Mouse (Mus musculus): ENCODE results near the gene Dcx.

Dcx gene

GRCm38 (mm10) chrX:143932958-143933357 is at the start of gene Dcx:
TSS of gene Dcx (minus strand) at chrX:143933311.
- DNase-seq (ENCODE audit: low spot score), result no peak

- DNase-seq (ENCODE audit: low spot score), result no peak
Measured at GRCm38 (mm10) chrX:143966249-143966648, 33.1 kb upstream of the Dcx start.

- no peak for DNase-seq (ENCODE audit: low spot score)
Measured at GRCm38 (mm10) chrX:143933671-143934070, 560 bp upstream of the Dcx start.

- no peak for DNase-seq (ENCODE audit: low spot score)
Measured at GRCm38 (mm10) chrX:143932530-143932929, 581 bp downstream of the Dcx start.

GRCm38 (mm10) chrX:143931400-143932185 is 1.5 kb downstream of the Dcx start:
- DNase-seq (ENCODE audit: low spot score), result no peak

- no peak for DNase-seq (ENCODE audit: low spot score)
Measured at GRCm38 (mm10) chrX:143922070-143922469, 11.0 kb downstream of the Dcx start.

- DNase-seq (ENCODE audit: low spot score), result no peak
Measured at GRCm38 (mm10) chrX:143906699-143907471, 26.2 kb downstream of the Dcx start.

- no peak for DNase-seq (ENCODE audit: low spot score)
Measured at GRCm38 (mm10) chrX:143904689-143905088, 28.4 kb downstream of the Dcx start.

GRCm38 (mm10) chrX:143902300-143902699 is 30.8 kb downstream of the Dcx start:
- no peak for DNase-seq (ENCODE audit: low spot score)

GRCm38 (mm10) chrX:143897363-143898285 is 35.5 kb downstream of the Dcx start:
- no peak for DNase-seq (ENCODE audit: low spot score)

- no peak for DNase-seq (ENCODE audit: low spot score)
Measured at GRCm38 (mm10) chrX:143896936-143897335, 36.2 kb downstream of the Dcx start.

- DNase-seq (ENCODE audit: low spot score), result no peak
Measured at GRCm38 (mm10) chrX:143893180-143893579, 39.9 kb downstream of the Dcx start.

- no peak for DNase-seq (ENCODE audit: low spot score)
Measured at GRCm38 (mm10) chrX:143885765-143886164, 47.3 kb downstream of the Dcx start.

GRCm38 (mm10) chrX:143884953-143885352 is 48.2 kb downstream of the Dcx start:
- DNase-seq (ENCODE audit: low spot score), result no peak

GRCm38 (mm10) chrX:143884299-143884698 is 48.8 kb downstream of the Dcx start:
- no peak for DNase-seq (ENCODE audit: low spot score)

GRCm38 (mm10) chrX:143881806-143882468 is 51.2 kb downstream of the Dcx start:
- no peak for DNase-seq (ENCODE audit: low spot score)

- DNase-seq (ENCODE audit: low spot score), result no peak
Measured at GRCm38 (mm10) chrX:143879631-143880030, 53.5 kb downstream of the Dcx start.

GRCm38 (mm10) chrX:143867129-143867664 is 65.9 kb downstream of the Dcx start:
- no peak for DNase-seq (ENCODE audit: low spot score)

- DNase-seq (ENCODE audit: low spot score), result no peak
Measured at GRCm38 (mm10) chrX:143851351-143851750, 81.8 kb downstream of the Dcx start.

- no peak for DNase-seq (ENCODE audit: low spot score)
Measured at GRCm38 (mm10) chrX:143849969-143850368, 83.1 kb downstream of the Dcx start.

- DNase-seq (ENCODE audit: low spot score), result no peak
Measured at GRCm38 (mm10) chrX:143846637-143847036, 86.5 kb downstream of the Dcx start.
